Comparison of ENCODE assay signal across 11 mouse cellular contexts in the genomic region with DNA sequence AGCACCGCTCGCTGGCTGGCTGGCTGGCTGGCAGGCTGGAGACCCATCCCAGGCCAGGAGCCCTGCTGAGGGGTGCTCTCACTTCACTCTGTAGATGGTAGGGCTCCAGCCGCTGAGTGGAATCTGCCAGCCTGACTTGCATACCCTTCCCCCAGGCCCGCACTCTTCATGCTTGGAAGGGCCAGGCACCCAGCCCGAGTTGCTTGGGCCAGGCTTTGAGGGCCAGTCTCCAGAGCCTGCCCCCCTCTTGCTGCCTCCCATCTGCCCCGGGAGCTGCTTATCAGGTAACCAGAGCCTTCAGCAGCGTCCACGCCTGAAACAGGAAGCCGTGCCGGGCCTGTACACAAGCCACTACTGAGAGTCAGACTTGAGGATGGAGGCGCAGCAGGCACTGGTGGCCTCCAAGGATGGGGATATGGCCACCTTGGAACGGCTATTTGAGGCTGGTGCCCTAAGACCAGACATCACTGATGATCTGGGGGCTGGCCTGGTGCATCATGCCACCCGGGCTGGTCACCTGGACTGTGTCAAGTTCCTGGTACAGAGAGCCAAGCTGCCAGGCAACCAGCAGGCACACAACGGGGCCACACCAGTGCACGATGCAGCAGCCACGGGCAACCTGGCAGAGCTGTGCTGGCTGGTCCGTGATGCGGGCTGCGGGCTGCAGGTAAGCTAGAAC. TPM values are rescaled to one million over a fixed set of nuclear protein-coding genes. Genes with fewer than 3 reads are reported as not detected.
DNase-seq lines count a peak whose midpoint lies in the region; ATAC-seq lines count a peak whose summit lies in the region.
"Had no signal": no experiment of that assay in that cellular context is flagged by ENCODE, and none has a peak within 500 bp of the region (broad histone marks: within the 10 kb centered on the region; RNA-seq: fewer than 3 reads in every experiment).

A gene (plus strand): TSS at position 316 of the 679 bp plus-strand sequence.

- intact Hi-C loops in heart, postnatal 36 days (cut with DNase I), result no loop called here

- DNase-seq in hindbrain, embryonic 10.5 days (ENCODE audit: low spot score), result no peak
- peak; percentile 38 to 44 for DNase-seq in cerebellum, postnatal 25 days
- peak; percentile 7 to 14 for DNase-seq in heart, postnatal 36 days
- no peak for DNase-seq in adipocyte (ENCODE audit: low spot score)
- DNase-seq in urinary bladder, postnatal 10 days (ENCODE audit: low spot score), result no peak
- DNase-seq: gastrocnemius, adult 2 months had no signal

- no peak within 1 kb of the TSS for H3K9ac ChIP-seq in hindbrain, embryonic 13.5 days
- no peak within 1 kb of the TSS for H3K9ac ChIP-seq in midbrain, embryonic 13.5 days (replicated peaks)
- H3K9ac ChIP-seq: neural tube, embryonic 13.5 days had no signal

- no peak within 1 kb of the TSS for H3K4me2 ChIP-seq in hindbrain, embryonic 13.5 days
- H3K4me2 ChIP-seq in midbrain, embryonic 13.5 days (replicated peaks), result no peak within 1 kb of the TSS
- H3K4me2 ChIP-seq: neural tube, embryonic 13.5 days had no signal

- no peaks in the 10 kb centered on the region for H3K36me3 ChIP-seq in hindbrain, embryonic 10.5 days
- peaks cover 2% of the 10 kb centered on the region; the same call in 1 of the 2 replicates for H3K36me3 ChIP-seq in hindbrain, embryonic 13.5 days
- H3K36me3 ChIP-seq in megakaryocyte, embryonic 14.5 days (replicated peaks; ENCODE audit: low read length), result peaks cover 29% of the 10 kb centered on the region
- H3K36me3 ChIP-seq in midbrain, embryonic 13.5 days, result no peaks in the 10 kb centered on the region
- H3K36me3 ChIP-seq: neural tube, embryonic 13.5 days had no signal

- peak within 1 kb of the TSS; percentile 35; the same call in 1 of the 2 replicates for H3K27ac ChIP-seq in hindbrain, embryonic 10.5 days
- no peak within 1 kb of the TSS for H3K27ac ChIP-seq in hindbrain, embryonic 13.5 days
- H3K27ac ChIP-seq in midbrain, embryonic 13.5 days, result no peak within 1 kb of the TSS
- H3K27ac ChIP-seq: gastrocnemius, adult 2 months; neural tube, embryonic 13.5 days had no signal

- H3K4me1 ChIP-seq in hindbrain, embryonic 10.5 days (replicated peaks), result peaks cover 25% of the 10 kb centered on the region
- no peaks in the 10 kb centered on the region for H3K4me1 ChIP-seq in hindbrain, embryonic 13.5 days (replicated peaks)
- peaks cover 39% of the 10 kb centered on the region for H3K4me1 ChIP-seq in megakaryocyte, embryonic 14.5 days
- H3K4me1 ChIP-seq in midbrain, embryonic 13.5 days (replicated peaks), result no peaks in the 10 kb centered on the region
- H3K4me1 ChIP-seq: neural tube, embryonic 13.5 days had no signal

- H3K4me3 ChIP-seq in hindbrain, embryonic 10.5 days, result no peak within 1 kb of the TSS
- no peak within 1 kb of the TSS for H3K4me3 ChIP-seq in hindbrain, embryonic 13.5 days
- H3K4me3 ChIP-seq in megakaryocyte, embryonic 14.5 days (replicated peaks), result peak within 1 kb of the TSS; percentile 70
- H3K4me3 ChIP-seq in midbrain, embryonic 13.5 days (replicated peaks), result no peak within 1 kb of the TSS
- H3K4me3 ChIP-seq: gastrocnemius, adult 2 months; neural tube, embryonic 13.5 days had no signal

- WGBS in hindbrain, embryonic 10.5 days, result 77% methylated on average over 19 of the region's 19 CpGs
- 85% methylated on average over 19 of the region's 19 CpGs for WGBS in hindbrain, embryonic 13.5 days
- WGBS in midbrain, embryonic 13.5 days, result 82% methylated on average over 19 of the region's 19 CpGs

- H3K9me3 ChIP-seq in hindbrain, embryonic 10.5 days, result no peaks in the 10 kb centered on the region
- H3K9me3 ChIP-seq in hindbrain, embryonic 13.5 days, result no peaks in the 10 kb centered on the region
- H3K9me3 ChIP-seq in megakaryocyte, embryonic 14.5 days, result no peaks in the 10 kb centered on the region
- no peaks in the 10 kb centered on the region for H3K9me3 ChIP-seq in midbrain, embryonic 13.5 days
- H3K9me3 ChIP-seq: neural tube, embryonic 13.5 days had no signal

- no peak for ATAC-seq in hindbrain, embryonic 13.5 days (ENCODE audit: low FRiP score)
- ATAC-seq in midbrain, embryonic 13.5 days, result no peak
- ATAC-seq: lung, postnatal 0 days had no signal

- no peaks in the 10 kb centered on the region for H3K27me3 ChIP-seq in hindbrain, embryonic 10.5 days (ENCODE audit: insufficient read depth, poor library complexity, severe bottlenecking)
- 0 out of 2 replicates have a peak, but pooled peaks cover 4% of the 10 kb centered on the region for H3K27me3 ChIP-seq in hindbrain, embryonic 13.5 days
- peaks cover 42% of the 10 kb centered on the region for H3K27me3 ChIP-seq in megakaryocyte, embryonic 14.5 days (replicated peaks)
- no peaks in the 10 kb centered on the region for H3K27me3 ChIP-seq in midbrain, embryonic 13.5 days
- H3K27me3 ChIP-seq: neural tube, embryonic 13.5 days had no signal

RNA-seq across cellular contexts. Expression of the gene that starts here (rescaled TPM):
- 0.05 TPM in 1 of 2 replicates, not detected in the other for polyA plus RNA-seq in hindbrain, embryonic 10.5 days (2016; fragmentation: Nextera tagmentation; extraction: Ambion mirVana)
- polyA plus RNA-seq in hindbrain, embryonic 13.5 days (2015; fragmentation: Nextera tagmentation; extraction: Ambion mirVana), result 0.08 and 0.26 TPM in 2 replicates
- total RNA-seq in heart, postnatal 36 days (2021), result under 1 TPM in 1 of 2 experiments, not detected in 1; 0.05 TPM
- polyA plus RNA-seq in megakaryocyte, embryonic 14.5 days (2012; ENCODE audit: insufficient read depth, low replicate concordance), result 0.23 and 0.50 TPM in 2 replicates
- 0.15 and 0.21 TPM in 2 replicates for polyA plus RNA-seq in midbrain, embryonic 13.5 days (2015; fragmentation: Nextera tagmentation; extraction: Ambion mirVana)
- total RNA-seq: gastrocnemius, adult 2 months had no signal
- polyA plus RNA-seq: lung, postnatal 0 days had no signal

Comparison
In these comparisons a context has a peak if more than half of its experiments do, and no peak if none do; other contexts are left out.
1. Peak in DNase-seq in heart, postnatal 36 days; RNA of the gene not detected or under 1 TPM.
2. DNase-seq: peak in cerebellum, postnatal 25 days (2 of 2); none in hindbrain, embryonic 10.5 days (single experiment), adipocyte (single experiment) and urinary bladder, postnatal 10 days (single experiment).